Mouse (Mus musculus) kidney, postnatal 4 days (tissue): ENCODE data around the gene Crygn.
A peak's percentile ranks its signal among the peaks of the same experiment; 100 is the strongest.

Experiments used
- DNase-seq, 2 experiments: peaks; one replicate each; pipeline ENCODE4 v3.0.0; 2021; ENCODE audit warnings: mixed read lengths in 2 of 2

The Crygn gene

GRCm38 (mm10) chr5:24701271-24701670 is 56.5 kb downstream of the Crygn start:
- peak; percentile 44 to 66 for DNase-seq
